Mouse (Mus musculus) mesoderm, embryonic 11.5 days (tissue): Measurements from ENCODE around the gene Cox4i2.

Experiments
- DNase-seq: peaks from one replicate; pipeline ENCODE4 v3.0.0-alpha.2; 2012; ENCODE audit warnings: low read depth, low spot score

The Cox4i2 gene

DNA sequence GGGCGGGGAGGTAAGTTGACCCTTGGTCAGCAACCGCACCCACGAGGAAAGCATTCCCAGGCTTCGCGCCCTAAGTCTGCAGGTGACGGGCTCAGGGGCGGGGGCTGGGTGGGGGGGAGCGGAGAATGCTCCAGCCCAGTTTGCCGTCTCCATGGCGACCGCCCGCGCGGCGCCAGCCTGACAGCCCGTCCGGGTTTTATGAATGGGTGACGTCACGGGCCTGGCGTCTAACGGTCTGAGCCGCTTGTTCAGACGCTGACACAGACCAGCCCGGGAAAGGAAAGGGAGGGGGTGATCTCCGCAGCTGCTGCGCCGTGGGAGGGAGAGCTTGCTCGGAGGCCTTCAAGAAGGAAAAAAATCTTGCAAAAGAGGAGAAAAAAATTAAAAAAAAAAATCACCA lies 19.0 kb upstream of the Cox4i2 start:
- peak; percentile 98 for DNase-seq

DNA sequence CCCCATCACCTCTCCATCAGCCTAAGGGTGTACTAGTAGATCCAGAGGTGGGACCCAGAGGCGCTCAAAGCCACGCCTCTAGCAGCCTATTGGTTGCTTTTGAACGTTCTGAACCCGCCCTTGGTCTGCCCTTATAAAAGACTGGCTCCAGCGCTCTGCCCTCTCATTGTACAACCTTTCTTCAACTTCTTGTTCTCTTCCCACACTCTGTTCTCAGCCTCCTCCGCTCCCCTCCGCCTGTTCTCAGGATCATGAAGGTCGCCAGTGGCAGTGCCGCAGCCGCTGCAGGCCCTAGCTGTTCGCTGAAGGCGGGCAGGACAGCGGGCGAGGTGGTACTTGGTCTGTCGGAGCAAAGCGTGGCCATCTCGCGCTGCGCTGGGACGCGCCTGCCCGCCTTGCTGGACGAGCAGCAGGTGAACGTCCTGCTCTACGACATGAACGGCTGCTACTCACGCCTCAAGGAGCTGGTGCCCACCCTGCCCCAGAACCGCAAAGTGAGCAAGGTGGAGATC lies 17.8 kb upstream of the Cox4i2 start, which contains the start of gene Id1:
TSS of gene Id1 (plus strand) at position 162 of the 512 bp plus-strand sequence.
- peak; percentile 94 for DNase-seq

DNA sequence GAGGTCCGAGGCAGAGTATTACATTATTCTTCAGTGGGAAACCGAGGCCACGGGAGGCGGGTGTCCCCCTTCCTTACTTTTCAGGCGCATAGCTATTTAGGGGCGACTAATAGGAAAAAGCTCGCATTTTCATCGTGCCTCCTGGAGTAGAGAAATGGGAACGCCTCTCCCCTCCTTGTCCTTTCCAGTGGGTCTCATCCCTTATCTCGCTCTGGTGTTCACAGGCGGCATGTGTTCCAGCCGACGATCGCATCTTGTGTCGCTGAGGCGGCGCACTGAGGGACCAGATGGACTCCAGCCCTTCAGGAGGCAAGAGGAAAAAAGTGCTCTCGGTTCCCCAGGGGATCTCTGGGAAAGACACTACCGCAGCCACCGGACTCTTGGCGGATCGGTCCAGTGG lies 17.2 kb upstream of the Cox4i2 start:
- DNase-seq, result peak; percentile 66

DNA sequence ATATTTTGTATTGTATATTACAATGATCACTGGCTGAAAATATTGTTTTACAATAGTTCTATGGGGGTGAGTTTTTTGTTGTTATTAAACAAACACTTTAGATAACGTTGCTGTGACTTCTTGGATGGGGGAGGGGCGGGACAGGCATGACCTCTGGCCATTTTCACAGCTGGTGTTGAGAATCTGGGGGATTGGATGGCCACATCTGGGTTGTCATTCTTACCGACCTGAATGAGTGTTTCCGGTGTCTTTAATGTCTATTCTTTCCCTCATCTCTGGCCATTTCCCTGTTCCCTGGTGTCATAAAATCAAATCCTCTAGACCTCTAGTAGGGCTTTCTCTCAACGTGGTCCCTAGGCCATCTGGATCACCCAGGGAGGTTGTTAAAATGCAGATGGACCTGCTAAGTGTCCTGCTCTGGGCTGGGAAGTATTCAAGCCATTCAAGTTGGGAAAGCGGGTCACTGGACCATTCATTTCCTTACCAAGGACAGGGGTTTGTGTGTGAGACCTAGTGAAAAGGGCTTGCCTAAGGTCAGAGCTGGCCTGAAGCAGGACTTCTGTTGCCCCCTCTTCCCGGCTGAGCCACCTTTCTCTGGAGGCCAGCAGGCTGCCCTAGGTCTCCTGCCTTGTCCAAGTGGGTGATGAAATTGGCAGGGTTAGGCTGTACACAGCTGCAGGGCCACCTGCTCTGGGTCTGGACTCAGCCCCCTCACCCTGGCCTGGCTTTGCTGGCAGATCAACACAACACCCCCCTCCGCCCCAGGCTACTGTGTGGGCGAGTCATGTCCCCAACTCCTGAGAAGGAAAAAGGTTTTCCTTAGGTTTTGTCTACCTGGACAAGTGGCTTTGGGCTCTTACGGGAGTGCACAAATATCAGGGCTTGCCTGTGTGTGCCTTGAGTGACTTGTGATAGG lies 16.4 kb upstream of the Cox4i2 start:
- peak; percentile 56 for DNase-seq

DNA sequence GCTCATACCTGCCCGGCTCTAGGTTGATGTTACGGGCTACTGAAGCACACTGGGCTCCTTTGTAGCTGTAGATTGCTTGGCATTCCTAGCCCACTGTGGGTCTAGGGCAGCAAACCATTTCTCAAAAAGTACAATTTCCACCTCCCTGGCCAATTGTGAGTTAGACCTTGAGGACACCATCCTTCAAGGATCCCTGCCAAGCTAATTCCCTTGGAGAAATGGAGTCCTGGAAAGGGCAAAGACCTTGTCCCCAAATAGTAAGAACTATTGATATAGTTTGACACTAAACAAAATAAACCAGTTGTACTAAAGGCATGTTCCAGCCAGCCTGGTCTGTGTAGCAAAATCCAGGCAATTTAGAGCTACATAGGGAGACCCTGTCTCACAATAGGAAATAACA lies 15.6 kb upstream of the Cox4i2 start:
- DNase-seq, result no peak

DNA sequence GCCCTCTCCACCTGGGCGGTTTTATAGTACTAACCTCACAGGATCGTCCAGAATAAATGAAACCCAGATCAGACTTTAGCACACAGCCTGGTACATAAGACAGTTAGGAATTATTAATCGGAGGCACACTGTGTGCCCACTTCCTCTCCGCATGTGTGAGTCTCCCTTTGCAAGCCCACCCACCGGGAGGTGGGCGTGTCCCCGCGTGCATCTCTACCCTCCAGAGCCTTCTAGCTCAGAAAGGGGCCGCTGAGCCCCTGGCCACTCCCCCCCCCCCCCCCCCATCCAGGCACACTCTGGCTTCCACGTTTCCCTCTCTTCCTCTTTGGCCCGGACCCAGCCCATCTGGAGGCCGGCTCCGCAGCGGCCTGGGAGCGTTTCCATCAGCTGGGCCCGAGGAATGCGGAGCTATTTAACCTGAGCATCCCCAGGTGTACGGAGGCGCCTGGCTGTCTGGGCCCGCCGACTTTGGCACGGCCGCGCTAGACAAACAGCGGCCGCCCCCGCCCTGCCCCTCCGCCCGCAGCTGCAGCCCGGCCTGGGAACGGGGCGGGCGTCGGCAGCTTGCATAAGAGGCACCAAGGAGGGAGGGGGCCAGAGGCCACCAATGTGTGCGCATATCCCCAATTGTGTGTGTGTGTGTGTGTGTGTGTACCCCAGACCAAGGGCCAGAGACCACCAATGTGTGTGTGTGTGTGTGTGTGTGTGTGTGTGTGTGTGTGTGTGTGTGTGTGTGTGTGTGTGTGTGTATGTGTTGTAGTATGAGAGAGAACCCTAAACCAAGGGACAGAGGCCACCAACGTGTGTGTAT lies 14.7 kb upstream of the Cox4i2 start:
- DNase-seq, result peak; percentile 89

DNA sequence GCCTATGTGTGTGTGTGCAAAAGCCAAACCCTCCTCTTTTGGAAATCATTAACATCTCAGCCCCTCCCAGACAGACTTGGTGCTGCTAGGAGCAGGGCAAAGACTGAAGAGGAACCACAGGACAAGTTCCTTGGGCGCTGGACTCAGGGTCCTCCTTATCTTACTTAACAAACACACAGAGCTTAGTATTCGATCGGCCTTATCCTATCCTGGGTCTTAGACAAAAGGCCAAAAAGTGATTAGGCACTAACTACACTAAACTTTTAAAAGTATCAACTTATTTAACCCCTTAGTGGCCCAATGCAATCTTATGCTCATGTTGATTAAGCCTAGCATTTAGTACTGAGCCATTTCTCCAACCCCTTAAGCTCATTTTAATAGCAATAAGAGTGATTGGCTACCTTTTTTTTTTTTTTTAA lies 14.1 kb upstream of the Cox4i2 start:
- DNase-seq, result no peak

DNA sequence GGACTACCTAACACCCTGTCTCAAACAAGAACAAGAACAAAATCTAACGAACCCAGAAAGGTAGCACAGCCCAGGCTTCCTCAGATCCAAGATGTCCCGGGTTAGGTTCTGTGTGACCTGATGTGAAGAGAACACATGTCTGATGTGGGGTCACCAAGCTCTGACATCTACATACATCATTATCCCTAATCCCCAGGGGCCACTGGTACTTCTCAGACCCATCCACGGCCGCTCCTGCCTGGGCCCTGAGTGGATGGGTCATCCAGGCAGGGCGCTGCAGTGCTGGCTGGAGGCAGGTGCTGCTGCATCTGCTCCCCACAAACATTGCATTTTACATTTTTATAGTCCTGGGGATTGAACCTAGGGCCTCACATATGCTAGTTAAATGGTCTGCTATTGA lies 13.5 kb upstream of the Cox4i2 start:
- no peak for DNase-seq

DNA sequence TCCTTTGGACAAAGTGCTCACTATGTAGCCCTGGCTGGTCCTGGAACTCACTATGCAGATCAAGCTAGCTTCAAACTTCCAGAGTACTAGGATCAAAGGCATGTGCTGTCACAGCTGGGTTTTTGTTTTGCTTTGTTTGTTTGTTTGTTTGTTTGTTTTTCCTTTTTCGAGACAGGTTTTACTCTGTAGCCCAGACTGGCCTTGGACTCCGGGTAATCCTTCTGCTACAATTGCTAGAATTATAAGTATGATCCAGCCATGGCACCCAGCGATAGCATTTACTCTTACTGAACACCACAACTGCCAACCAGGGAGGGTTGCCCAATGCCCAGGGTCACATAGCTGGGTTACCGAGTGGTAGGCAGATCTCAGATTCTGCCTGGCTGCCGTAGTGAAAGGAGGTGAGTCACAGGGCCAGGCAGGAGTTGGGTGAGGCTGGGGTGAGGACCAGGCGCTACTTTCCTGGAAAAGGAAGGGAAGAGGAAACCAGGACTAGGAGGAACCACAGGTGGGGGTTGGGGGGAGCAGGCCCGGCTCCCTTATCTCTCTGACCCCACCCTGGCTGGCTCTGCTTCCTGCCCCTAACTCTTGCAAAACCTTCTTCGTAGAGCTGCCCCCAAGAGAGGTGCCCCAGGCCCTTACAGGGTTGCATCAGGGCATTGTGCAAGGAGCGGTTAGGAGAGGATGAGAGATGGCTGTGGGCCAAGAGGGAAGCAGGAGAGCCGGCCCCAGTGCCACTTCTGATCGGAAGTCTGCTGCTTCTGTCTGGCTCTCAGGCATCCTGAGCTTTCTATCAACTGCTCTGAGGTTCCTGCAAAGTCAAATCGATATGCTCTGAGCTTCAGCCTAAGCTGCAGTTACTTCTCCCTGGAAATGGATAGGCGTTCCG lies 12.6 kb upstream of the Cox4i2 start:
- no peak for DNase-seq

DNA sequence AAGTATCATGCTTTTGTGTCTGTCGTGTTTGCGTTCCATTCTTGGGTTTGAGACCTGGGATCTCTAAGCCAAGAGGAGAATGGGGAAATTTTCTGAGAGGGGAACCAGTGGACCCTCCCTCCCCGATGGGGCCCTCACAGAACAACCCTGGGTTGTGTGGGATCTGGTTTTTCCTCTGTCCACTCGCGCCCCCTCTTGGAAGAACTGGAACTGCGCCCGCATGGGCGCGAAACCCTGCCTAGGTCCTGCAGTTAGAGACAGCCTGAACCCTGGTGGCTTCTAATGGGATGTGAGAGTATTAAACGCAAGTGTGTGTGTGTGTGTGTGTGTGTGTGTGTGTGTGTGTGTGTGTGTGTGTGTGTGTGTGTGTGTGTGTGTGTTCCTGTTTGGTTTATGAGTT lies 11.5 kb upstream of the Cox4i2 start:
- DNase-seq, result peak; percentile 80

DNA sequence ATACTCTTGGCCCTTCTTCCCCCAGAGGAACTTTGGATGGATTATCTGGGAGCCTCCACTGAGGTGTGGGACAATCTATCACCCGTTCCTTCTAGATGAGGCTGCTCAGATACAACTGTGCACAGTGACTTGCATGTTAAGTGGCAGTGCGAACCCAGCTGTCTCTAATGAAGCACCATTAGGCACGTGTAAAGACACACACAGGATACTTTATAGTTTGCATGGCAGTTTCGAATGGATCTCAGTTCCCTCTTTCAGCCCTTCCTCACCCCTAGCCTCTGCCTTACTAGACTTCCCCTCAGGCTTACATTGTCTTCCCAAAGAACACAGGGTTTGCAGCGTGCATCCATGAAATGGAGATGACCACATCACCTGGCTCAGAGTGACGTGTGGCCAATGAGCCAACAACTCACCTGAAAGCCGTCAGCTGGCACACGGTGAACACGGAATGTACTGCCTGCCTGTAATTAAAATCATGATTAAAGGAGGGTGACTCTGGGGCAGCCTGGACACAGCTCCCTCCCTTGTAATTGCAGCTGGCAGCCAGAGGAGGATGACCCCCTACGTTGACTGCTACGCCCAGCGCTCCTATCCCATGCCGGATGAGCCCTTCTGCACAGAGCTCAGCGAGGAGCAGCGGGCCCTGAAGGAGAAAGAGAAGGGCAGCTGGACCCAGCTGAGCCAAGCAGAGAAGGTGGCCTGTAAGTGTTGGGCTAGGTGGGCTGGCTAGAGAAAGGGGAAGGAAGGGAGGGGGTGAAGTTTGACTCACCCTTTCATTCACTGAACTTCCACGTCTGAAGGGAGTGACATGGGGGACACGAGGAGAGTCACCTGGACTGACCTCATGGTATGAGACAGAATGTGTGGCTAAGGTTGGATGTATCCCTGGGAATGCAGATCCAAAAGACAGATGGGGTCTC lies 2.8 kb downstream of the Cox4i2 start:
- DNase-seq, result no peak

DNA sequence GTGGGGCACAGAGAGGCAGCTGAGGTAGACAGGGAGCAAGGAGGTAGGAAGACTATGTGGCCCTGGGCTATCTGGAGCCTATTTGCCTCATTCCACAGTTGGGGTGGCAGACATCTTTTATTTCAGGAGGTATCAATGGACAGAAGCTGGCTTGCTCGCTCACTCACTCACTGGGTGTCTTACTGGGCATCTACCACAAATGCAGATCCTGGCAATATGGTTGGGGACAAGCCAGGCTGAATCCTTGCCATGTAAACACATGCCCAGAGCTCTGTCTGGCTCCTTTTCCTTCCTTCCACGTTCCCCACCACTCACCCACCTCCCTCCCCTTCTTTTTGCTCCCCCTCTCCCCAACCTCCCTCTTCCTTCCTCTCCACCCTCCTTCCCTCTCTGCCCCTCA lies 3.5 kb downstream of the Cox4i2 start:
- no peak for DNase-seq

DNA sequence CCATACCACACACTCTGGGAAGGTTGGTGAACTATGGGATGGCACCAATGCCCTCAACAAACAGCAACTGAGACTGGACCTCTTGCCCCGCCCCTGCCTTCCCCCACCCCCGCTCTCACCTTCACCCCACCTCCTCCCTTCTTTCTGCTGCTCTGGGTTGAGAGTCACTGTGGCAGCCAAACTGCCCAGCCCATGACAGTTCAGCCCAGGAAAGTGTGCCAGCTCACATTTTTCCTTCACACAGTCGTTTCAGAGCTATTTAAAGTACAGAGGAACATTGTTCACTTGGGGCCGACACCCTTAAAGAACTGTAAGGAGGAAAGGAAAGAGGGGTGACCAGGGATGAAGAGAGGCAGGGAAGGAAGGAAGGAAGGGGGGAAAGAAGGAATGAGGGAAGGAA lies 4.4 kb downstream of the Cox4i2 start:
- DNase-seq, result no peak

DNA sequence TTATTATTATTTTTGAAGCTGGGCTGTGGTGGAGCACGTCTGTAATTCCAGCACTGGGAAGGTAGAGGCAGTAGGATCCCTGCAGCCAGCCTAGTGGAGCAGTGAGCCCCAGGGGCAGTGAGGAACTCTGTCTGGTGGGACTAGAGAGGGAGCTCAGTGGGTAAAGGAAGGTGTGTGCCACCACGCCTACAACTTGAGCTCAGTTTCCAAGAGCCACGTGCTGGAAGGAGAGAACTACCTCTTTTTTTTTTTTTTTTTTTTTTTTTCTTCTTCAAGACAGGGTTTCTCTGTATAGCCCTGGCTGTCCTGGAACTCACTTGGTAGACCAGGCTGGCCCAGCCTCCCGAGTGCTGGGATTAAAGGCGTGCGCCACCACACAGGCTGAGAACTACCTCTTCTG lies 9.3 kb downstream of the Cox4i2 start:
- no peak for DNase-seq

DNA sequence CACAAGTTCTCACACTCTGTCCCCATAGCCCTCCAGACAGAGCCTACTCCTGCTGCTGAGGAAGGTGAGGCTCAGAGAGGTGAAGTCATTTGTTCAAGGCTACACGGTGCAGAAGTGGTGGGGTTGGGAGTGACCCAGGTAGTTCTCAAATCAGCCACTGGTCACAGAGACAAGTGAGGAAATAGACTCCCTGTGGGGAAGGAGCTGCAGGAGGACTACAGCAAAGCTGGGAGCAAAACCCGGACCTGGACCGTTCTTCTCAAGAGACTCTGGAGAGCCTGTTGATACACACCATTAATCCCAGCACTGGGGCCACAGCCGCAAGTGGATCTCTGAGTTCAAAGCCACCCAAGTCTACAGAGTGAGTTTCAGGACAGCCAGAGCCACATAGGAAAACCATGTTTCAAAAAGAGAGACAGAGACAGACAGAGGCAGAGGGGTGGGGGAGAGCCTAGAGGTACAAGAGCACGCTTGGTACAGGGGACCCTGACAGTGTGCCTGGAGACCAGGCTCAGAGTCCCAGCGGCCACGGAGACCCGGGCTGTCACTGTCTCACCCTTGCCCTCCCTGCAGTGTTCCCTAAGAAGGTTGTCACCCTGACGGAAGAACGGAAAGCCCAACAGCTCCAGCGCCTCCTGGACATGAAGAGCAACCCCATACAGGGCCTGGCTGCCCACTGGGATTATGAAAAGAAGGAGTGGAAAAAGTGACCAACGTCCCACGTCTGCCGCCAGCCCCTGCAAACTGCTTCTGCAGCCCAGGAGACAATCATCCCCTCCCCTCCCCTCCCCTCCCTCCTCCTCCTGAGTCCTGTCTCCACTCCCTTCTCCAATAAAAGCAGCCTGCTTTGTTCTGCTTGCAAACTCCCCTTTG lies 10.4 kb downstream of the Cox4i2 start:
- no peak for DNase-seq

DNA sequence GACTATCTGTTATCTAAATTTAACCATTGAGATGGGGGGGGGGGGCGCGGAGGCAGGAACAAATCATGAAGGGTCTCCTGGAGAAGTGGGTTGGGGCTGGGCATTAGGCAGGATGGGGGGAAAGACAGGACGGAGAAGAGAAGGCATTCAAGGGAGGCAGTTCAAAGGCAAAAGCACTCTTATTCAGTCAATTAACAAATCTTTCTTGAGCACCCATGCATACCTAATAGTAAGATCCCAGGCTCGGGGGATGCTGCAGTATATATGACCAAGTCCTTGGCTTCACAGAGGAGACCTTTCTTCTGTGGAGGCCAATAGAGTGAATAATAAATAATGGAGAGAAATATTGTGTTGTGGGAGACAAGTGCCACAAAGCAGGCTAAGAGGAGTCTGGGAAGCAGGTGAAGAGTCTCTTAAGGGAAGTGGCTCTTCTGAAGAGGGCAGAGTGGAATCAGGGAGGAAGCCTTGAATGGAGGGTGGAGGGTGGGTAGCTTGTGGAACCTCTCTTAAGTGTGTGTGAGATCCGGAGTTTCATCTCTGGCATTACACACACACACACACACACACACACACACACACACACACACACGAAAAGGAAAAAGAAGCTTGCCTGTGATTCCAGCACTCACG lies 11.2 kb downstream of the Cox4i2 start:
- DNase-seq, result no peak

DNA sequence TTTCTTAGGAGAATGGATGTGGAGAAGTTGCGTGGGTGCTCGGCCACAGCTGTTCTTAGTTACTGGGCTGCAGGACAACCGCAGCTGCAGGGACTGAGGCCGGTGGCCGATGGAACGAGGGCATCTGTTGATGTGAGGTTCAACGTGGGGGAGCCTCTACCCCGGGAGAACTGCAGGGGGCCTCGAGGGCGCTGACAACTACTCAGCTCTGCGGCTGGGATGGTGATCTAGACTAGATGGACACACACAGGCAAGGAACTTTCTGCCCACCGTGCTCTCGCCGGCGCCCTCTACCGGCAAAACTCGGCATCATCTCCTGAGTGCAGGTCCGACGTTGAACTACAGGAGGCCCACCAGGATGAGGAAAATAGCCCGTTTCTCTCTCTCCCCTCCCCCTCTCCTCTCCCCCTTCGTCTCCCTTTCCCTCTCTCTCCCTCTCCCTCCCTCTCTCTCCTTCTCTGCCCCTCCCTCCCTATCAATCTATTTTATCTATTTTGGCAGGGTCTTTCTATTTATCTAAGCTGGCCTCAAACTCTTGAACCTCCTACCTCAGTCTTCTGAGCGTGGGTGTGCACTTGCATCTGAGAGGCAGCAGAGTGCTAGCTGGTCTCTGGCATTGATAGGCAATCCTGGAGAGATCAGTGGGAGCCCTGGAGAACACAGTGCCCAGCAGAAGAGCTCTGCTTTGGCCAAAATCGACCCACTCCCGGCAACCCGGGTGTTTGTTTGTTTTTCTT lies 12.6 kb downstream of the Cox4i2 start:
- peak; percentile 91 for DNase-seq

DNA sequence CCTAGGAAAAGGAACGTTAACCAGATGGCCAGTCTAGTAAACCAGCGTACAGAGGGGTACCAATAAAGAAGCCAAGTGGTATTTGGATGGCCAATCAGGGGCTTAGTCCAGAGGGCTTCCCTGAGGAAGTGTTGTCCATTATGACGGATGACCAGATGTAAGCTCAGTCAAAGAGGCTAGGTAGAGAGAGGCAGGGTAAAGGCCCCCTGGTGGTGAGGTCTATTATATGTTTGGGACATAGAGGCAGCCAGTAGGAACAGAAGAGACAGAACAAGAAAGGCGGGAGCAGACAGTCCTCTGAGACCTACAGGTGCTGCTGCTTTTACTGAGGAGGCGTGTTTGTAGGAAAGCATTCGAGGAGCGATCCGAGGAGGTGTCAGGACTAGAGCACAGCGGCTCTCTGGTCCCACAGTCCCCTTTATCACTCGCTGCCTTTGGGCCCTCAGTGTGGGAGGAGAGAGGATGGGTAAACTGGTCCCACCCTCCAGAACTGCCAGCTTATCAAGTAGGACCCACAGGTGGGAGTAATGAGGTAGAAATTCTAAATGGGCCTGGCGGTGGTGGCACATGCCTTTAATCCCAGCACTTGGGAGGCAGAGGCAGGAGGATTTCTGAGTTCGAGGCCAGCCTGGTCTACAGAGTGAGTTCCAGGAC lies 13.8 kb downstream of the Cox4i2 start:
- peak; percentile 67 for DNase-seq
